Mouse (Mus musculus) heart, postnatal 4 days (tissue): Measurements from ENCODE around the gene Tdg. TPM values are rescaled to one million over a fixed set of nuclear protein-coding genes. Genes with fewer than 3 reads are reported as not detected.

ENCODE experiments used
- DNase-seq: peaks from one replicate; pipeline ENCODE4 v3.0.0; 2021
- total RNA-seq, 2 experiments: library from RNA; stranded (reverse); gene quantifications; 2 replicates each; pipeline ENCODE4 v1.2.3; 2021

Gene Tdg
- total RNA-seq, 2 experiments from 2014 or later, result 43.8 to 48.9 TPM

DNA sequence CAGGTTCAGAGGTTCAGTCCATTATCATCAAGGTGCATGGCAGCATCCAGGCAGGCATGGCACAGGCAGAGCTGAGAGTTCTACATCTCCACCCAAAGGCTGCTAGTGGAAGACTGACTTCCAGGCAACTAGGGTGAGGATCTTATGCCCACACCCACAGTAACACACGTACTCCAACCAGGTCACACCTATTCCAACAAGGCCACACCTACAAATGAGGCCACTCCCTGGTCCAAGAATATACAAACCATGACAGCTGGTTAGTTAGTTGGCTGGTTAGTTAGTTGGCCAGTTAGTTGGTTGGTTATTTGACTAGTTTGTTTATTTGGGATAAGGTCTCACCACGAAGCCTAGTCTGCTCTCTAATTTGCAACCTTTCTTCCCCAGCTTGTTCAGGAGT is 33.7 kb downstream of the Tdg start:
- DNase-seq, result no peak

DNA sequence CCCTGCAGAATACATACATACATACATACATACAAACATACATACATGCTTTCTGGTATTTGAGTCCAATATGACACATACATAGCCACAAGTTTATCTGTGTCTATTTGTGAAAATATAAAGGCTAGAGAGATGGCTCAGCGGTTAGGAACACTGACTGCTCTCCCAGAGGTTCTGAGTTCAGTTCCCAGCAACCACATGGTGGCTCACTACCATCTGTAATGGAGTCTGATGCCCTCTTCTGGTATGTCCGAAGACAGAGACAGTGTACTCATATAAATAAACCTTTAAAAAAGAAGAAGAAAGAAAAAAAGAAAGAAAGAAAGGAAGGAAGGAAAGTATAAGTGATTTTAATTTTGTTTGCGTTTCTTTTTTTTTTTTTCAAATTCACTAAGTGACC is 36.3 kb downstream of the Tdg start:
- DNase-seq, result no peak

DNA sequence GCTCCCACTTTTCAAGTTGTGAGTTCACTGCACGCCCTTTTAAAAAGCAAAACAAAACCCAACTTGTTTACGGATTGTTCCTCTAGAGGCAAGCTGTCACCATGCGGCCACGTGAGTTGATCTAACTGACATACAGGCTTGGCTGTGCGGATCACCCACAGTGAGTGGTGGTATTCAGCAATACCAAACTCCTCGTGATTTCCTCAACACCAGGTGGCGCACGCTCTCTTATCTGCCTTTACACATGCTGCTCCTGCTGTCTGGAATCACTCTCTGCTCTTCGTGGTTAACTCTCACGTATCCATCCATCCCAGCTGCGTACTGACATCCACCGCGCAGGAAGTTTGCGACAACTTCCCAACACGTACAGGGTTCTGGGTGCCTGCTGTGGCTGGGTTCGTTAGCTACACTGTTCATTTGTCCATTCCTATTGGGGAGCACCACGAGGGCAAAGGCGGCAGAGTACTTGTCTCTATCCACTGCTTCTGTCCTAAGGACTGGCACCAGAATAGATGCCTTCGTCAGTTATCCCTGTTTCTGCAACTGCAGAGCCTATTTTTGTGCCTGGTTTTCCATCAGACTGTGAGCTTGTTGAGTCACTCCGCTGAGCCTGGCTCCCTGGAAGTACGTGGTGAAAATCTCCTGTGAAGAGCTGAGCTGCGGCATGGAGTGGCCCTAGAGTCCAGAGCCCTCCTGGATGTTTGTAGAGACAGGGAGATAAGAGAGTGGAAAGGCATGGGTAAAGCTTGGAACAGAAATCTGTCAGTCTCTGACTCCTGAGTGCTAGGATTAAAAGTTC is 37.0 kb downstream of the Tdg start:
- DNase-seq, result peak; percentile 90

DNA sequence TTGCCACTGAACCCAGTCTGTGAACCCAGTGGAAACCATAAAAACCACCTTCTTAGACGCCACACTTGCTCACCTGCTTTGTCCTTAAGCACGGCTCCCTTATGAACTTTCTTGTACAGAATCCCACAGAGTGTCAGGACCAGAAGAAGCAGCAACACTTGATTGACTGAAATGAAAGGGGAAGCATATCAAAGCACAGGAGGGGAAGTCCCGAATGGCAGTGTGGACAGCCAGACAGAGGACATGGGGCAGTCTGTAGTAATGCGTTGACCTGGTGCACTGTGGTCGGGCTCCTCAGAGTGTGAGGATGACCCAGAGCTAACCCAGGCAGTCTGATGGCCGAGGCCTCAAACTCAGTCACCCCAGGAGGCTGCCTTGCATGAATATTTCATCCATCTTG is 40.6 kb downstream of the Tdg start:
- DNase-seq, result no peak

DNA sequence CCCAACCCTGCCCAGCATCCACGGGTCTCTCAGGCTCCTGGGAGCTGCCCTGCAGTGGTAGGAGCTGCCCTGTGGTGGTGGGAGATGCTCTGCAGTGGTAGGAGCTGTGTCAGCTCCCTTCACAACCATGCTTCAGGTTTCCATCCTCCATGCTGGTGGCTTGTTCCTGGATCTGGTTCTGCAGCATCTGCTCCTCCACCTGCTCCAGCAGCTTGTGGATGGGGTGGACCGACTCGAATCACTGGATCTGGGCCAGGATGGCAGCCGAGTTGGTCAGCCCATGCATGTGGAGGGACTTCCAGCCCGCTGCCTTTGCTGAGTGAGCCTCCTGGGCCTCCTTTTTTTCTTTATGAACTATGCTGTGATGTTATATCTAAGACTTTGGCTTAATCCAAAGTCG is 47.3 kb downstream of the Tdg start:
- no peak for DNase-seq

DNA sequence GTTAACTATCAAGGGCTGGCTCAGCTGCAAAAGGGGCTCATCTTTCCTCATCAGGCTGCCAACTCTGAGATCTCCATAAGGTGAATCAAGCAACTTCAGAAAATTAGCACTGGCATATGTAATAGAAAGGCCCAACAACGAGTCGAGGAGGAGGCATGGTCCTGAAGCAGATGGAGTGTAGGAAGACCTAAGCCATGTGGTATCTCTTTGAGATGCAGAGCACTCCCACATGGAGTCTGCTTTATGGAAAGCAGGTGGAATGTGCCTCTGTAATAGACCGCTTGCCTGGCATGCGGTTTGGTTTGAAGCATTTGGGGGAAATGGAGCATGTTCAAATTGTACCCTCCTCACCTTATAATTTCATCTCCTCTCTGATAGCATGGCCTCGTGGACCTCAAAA is 51.1 kb downstream of the Tdg start:
- DNase-seq, result no peak

DNA sequence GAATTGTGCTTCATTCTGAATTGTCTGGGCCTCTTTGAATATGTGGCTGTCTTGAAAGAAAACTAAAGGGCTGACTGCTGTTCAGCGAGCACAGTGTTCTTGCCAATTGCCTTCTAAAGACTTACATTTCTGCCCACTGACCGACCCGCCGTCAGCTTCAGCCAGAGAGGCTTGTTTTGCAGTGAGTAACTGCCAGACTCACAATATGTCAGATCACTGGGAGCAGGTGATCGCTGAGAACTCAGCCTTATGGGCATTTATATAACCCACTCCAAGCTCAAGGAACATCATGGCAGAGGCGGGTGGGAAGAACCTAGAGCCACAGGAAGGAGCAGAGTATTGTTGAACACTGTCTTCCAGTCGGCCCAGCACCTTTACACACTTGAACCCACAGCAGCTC is 52.0 kb downstream of the Tdg start:
- no peak for DNase-seq

DNA sequence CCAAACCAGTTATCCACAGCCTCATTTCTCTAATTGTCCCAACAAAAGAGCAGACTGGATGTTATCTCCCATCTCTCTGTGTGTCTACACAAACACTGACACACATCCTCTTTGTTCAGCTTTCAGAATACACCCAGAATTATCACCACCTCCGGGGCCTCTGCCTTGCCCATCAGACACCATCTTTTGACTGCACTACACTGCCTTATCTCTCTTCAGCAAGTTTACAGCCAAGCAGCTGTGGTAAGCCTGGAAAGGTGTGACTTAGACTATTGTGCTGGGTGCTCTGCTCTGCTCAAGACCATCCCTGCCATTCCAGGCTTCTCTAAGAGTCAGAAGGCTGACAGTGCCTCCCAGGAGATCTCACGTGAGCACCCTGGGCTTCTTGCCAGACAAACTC is 55.8 kb downstream of the Tdg start:
- no peak for DNase-seq

DNA sequence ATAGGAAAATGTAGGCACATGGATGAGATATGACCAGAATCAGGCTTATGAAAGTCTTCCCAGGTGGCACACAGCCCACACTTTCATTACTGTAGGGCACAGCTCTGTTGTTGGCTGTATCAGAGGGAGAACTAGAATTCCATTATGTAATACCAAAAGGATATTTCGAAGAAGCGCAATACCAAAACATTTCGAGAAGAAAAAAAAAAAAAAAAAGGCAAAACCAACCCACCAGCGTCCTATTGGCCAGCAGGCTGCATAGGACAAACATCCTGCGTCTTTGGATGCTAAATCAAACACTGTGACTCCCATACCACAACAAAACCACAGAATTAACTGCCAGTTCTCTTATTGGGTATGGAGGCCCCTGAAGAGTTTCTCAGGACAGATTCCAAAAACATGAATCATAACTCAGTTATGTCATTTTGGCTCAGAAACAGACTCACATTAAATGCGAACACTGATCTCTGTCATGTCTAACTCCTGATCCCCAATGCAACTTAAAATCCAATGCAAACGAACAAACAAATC is 60.1 kb downstream of the Tdg start:
- DNase-seq, result no peak

DNA sequence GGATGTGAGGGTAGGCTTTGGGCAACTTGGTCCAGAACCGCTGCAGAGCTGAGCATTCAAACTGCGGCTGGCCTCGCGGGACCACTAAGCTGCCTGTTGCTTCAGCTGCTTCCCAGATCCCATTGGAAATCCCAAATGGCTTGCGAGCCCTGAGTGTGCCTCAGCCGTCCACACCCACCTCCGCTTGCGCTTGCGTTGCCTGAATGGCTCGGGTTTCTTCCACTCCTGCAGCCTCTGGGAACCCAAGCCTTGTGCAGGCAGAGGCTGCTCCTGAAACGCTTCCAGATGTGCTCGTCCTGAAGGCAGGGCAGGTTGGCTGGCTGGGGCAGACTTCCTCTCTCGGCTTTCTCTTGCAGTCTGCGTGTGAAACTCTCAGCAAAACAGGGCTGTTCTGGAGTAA is 60.9 kb downstream of the Tdg start, which contains the start of gene Glt8d2:
Gene Glt8d2, minus strand, starts transcription at position 157 of the 400 bp plus-strand sequence.
- peak; percentile 67 for DNase-seq

DNA sequence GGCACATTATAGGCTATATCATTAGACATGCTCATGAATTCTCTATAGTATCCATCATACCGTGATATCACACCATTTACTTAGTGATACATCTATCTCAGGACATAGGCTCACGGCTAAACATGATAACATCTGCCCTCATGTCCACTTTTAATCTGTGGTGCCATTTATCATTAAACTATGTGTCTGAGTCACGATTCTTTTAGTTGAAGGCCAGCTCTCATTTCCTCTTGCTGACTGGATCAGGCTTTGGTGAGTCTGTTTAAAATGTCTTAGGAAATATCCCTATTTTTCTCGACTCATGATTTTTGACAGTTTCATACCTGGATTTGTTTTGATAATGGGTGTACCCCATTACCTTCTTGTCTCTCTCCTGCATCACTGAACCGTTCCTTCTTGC is 66.3 kb downstream of the Tdg start, which contains the start of gene Hcfc2:
Gene Hcfc2, plus strand, starts transcription at position 205 of the 400 bp plus-strand sequence.
- no peak for DNase-seq

DNA sequence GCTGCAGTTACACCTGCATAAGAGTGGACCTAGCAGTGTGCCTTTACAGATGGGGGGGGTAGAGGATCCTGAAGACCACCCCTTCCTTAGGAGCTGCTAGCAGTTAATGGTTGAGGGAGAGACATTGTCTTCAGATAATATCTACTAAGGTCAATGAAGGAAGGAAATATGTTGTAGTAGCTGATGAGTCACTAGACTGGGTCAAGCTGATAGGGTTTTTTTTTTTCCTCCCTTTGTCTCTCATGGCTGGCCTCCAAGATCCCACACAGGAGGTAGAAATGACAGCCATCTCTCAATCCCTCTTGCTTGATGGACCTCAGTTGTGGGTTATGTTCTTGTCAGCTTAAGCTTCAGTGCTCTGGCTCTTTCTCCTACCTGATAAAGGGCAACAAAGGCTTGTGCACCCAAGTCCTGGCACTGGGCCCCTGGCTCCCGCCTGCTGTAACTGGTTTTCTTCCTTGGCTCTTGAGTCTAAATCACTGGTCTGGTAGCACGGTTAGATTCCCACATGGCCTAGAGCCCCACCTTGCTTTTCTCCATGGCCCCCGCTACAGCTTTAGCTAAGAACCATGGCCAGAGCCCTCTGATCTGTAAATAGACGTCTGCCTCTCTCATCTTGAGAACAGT is 66.9 kb downstream of the Tdg start:
- no peak for DNase-seq

DNA sequence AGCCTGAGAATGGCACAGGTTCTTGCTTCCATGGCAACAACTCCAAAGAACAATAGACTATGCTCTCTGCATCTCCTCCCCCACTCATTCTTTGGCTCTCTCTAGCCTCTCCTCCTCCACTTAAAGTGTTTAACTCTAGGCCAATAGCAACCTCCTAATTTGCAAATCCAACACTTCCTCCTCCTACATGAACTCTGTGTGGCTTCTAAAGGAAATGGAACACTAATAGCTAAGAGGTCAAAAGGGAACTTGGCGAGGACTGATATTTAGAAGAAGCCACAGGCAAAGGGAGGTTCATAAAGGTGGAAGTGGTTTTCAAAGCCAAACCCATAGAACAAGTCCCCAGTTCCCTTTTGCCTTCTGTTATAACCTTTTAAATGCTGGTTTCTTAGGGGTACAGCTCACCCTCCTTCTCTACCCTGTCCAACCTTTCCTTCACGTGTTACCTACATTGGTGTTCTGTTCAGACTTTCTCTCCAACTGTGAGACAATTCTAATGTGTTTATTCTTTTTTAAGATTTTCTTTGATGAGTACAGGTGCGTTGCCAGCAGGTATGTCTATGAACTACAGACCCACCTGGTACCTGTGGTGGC is 67.8 kb downstream of the Tdg start:
- DNase-seq, result no peak

DNA sequence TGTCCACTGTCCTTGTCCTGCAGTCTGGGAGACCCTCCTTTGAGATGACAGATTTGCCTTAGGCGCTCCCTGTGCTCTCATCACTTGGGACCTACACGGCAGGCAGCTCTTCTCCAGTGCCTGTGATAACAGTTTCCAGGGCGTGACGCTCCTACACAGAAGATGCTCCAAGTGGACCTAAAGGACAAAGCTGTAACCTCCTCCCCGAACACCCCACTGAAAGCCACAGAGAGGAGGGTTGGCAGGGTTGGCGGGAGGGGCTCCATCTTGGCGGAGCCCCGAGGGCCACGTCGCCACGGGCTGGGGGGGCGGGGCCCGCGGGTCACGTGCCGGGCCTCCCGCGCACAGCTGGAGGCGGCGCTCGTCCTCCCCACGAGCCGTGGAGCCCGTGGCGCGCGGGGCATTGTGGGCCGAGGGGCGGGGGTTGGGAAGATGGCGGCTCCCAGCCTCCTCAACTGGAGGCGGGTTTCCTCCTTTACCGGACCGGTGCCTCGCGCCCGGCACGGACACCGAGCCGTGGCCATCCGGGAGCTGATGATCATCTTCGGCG is 69.2 kb downstream of the Tdg start:
- peak; percentile 93 for DNase-seq

DNA sequence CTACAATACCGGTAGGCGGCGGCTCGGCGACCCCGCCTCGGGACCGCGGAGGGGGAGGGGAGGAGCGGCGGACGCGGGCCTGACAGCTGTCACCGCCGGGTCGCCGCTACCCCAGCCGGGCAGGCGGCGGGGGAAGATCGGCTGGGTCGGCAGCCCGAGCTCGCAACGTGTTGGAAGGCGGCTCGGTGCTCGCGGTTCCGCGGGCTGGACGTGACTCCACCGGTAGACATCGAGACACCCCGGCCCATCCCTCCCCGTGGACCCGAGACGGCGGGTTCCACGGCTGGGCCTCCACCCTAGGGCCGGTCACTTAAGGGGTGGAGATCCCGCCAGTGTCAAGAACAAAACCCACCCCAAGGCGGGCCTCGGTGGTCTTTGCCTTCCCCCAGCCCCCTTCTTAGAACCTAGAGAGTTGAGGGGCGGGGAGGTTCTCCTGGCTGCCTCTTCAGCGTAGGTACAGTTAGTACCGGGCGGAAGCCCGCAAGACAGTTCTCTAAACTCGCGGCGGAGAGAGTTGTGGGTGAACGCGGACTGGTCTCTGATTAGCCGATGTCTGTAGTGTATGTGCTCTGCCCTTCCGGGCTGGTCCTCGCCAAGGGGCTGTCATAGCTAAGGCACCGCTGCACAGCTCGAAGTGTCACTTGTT is 69.8 kb downstream of the Tdg start:
- DNase-seq, result peak; percentile 37

Other genes with a start within 250 kb of the Tdg start
- not detected for gene Gm1553, start 137.2 kb upstream of the Tdg start, total RNA-seq
- 10 to 100 TPM; 18.6 to 21.7 TPM for gene 1190007I07Rik, start 6.6 kb upstream of the Tdg start, total RNA-seq
- gene Glt8d2, start 60.8 kb downstream of the Tdg start, total RNA-seq, result 1 to 10 TPM; 3.0 to 3.9 TPM
- gene Hcfc2, start 66.3 kb downstream of the Tdg start, total RNA-seq, result 10 to 100 TPM; 37.1 to 38.5 TPM
- gene Nfyb, start 134.3 kb downstream of the Tdg start, total RNA-seq, result 10 to 100 TPM; 23.2 to 24.9 TPM
- gene Txnrd1, start 204.1 kb downstream of the Tdg start, total RNA-seq, result 10 to 100 TPM; 51.8 to 60.5 TPM
- 1 to 10 TPM; 2.0 to 2.5 TPM for gene Eid3, start 236.8 kb downstream of the Tdg start, total RNA-seq